26 mouse cellular contexts compared by ENCODE assay signal in the genomic region with DNA sequence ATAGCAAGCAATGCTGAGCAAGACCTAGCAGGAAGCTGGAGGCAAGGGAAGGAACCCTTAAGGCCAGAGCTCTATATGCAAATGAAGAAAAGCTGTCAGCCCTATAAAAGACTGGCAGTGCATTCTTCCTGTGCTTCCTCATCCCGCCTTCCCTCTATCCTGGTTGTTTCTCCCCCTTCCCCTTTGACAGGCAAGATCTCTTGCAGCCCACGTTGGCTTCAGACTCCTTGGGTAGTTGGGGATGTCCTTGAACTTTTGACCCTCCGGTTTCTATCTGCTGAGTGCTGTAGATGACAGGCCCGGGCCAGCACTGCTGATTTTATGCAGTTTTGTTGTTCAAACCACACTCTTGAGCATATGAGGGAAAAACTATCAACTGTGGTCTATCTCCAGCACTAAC.
DNase-seq lines count a peak whose midpoint lies in the region; ATAC-seq and TF ChIP-seq lines count a peak whose summit lies in the region.
"Had no signal": no experiment of that assay in that cellular context is flagged by ENCODE, and none has a peak within 500 bp of the region (broad histone marks: within the 10 kb centered on the region; RNA-seq: fewer than 3 reads in every experiment).

No protein-coding gene starts in this region.

- no peaks in the 10 kb centered on the region for H3K36me3 ChIP-seq in hindbrain, embryonic 11.5 days (ENCODE audit: control insufficient read depth, insufficient read depth, low read length)
- H3K36me3 ChIP-seq in hindbrain, embryonic 12.5 days, result no peaks in the 10 kb centered on the region
- no peaks in the 10 kb centered on the region for H3K36me3 ChIP-seq in ES-E14 (ENCODE audit: control insufficient read depth, insufficient read depth, low read length, poor library complexity, severe bottlenecking)
- no peaks in the 10 kb centered on the region for H3K36me3 ChIP-seq in intestine, embryonic 16.5 days (ENCODE audit: control insufficient read depth, insufficient read depth, low read length)
- H3K36me3 ChIP-seq: forebrain, embryonic 10.5 days; hindbrain, embryonic 10.5 days; hindbrain, embryonic 15.5 days; kidney, embryonic 15.5 days had no signal

- H3K4me3 ChIP-seq in hindbrain, embryonic 11.5 days (ENCODE audit: low read depth, low read length), result no peak overlapping the region
- no peak overlapping the region for H3K4me3 ChIP-seq in hindbrain, embryonic 12.5 days
- no peak overlapping the region for H3K4me3 ChIP-seq in ES-E14 (ENCODE audit: insufficient read depth in 1 of 2, low read depth in 1 of 2, low read length in 2 of 2, poor library complexity in 1 of 2, severe bottlenecking in 1 of 2)
- H3K4me3 ChIP-seq in intestine, embryonic 16.5 days (ENCODE audit: low read length), result no peak overlapping the region
- H3K4me3 ChIP-seq: forebrain, embryonic 10.5 days; forebrain, embryonic 13.5 days; gastrocnemius, adult 2 months; hindbrain, embryonic 10.5 days; hindbrain, embryonic 15.5 days; kidney, embryonic 15.5 days had no signal

- H3K4me1 ChIP-seq in hindbrain, embryonic 11.5 days (replicated peaks; ENCODE audit: control insufficient read depth, insufficient read depth, low read length), result no peaks in the 10 kb centered on the region
- H3K4me1 ChIP-seq in hindbrain, embryonic 12.5 days, result no peaks in the 10 kb centered on the region
- H3K4me1 ChIP-seq in ES-E14 (ENCODE audit: control insufficient read depth in 2 of 2, insufficient read depth in 2 of 2, low read length in 2 of 2, poor library complexity in 1 of 2), result peaks cover 12 to 25% of the 10 kb centered on the region in 2 experiments; a peak in 3 of 4 replicates
- peaks cover 24% of the 10 kb centered on the region for H3K4me1 ChIP-seq in intestine, embryonic 16.5 days (ENCODE audit: control insufficient read depth, insufficient read depth, low read length)
- H3K4me1 ChIP-seq: hindbrain, embryonic 15.5 days had no signal

- H3K27me3 ChIP-seq in hindbrain, embryonic 11.5 days (ENCODE audit: control insufficient read depth, insufficient read depth, low read length), result no peaks in the 10 kb centered on the region
- H3K27me3 ChIP-seq in hindbrain, embryonic 12.5 days, result no peaks in the 10 kb centered on the region
- H3K27me3 ChIP-seq in intestine, embryonic 16.5 days (replicated peaks; ENCODE audit: control insufficient read depth, insufficient read depth, low read length), result no peaks in the 10 kb centered on the region
- H3K27me3 ChIP-seq: CH12.LX; forebrain, embryonic 13.5 days; hindbrain, embryonic 15.5 days; kidney, embryonic 15.5 days had no signal

- H3K27ac ChIP-seq in hindbrain, embryonic 11.5 days (ENCODE audit: low read depth, low read length), result no peak overlapping the region
- no peak overlapping the region for H3K27ac ChIP-seq in hindbrain, embryonic 12.5 days
- peak overlapping the region; percentile 72; the same call in 1 of the 2 replicates for H3K27ac ChIP-seq in ES-E14 (ENCODE audit: insufficient read depth, low read depth, low read length, poor library complexity, severe bottlenecking)
- no peak overlapping the region for H3K27ac ChIP-seq in intestine, embryonic 16.5 days (ENCODE audit: low read length)
- H3K27ac ChIP-seq: forebrain, embryonic 10.5 days; forebrain, embryonic 13.5 days; gastrocnemius, adult 2 months; hindbrain, embryonic 10.5 days; hindbrain, embryonic 15.5 days; kidney, embryonic 15.5 days had no signal

- no peaks in the 10 kb centered on the region for H3K9me3 ChIP-seq in hindbrain, embryonic 11.5 days (ENCODE audit: control insufficient read depth, low read length)
- no peaks in the 10 kb centered on the region for H3K9me3 ChIP-seq in hindbrain, embryonic 12.5 days (replicated peaks)
- H3K9me3 ChIP-seq in ES-E14 (ENCODE audit: control insufficient read depth, insufficient read depth, low read depth, low read length), result no peaks in the 10 kb centered on the region
- no peaks in the 10 kb centered on the region for H3K9me3 ChIP-seq in intestine, embryonic 16.5 days (ENCODE audit: control insufficient read depth, low read length)
- H3K9me3 ChIP-seq: forebrain, embryonic 10.5 days; forebrain, embryonic 13.5 days; hindbrain, embryonic 10.5 days; hindbrain, embryonic 15.5 days; kidney, embryonic 15.5 days had no signal

- 0 out of 2 replicates have a peak overlapping the region, but pooled peaks have one; percentile 4 for H3K9ac ChIP-seq in hindbrain, embryonic 11.5 days (ENCODE audit: low read depth, low read length)
- H3K9ac ChIP-seq in hindbrain, embryonic 12.5 days, result no peak overlapping the region
- peak overlapping the region; percentile 26; the same call in 1 of the 2 replicates for H3K9ac ChIP-seq in ES-E14 (ENCODE audit: insufficient read depth, low read depth, low read length, poor library complexity, severe bottlenecking)
- H3K9ac ChIP-seq in intestine, embryonic 16.5 days (ENCODE audit: low read depth, low read length), result no peak overlapping the region
- H3K9ac ChIP-seq: forebrain, embryonic 13.5 days; hindbrain, embryonic 15.5 days; kidney, embryonic 15.5 days had no signal

- WGBS in hindbrain, embryonic 11.5 days, result 72% methylated on average over 4 of the region's 4 CpGs
- 75% methylated on average over 4 of the region's 4 CpGs for WGBS in hindbrain, embryonic 12.5 days
- WGBS in intestine, embryonic 16.5 days, result 45% methylated on average over 4 of the region's 4 CpGs

- no peak for ATAC-seq in hindbrain, embryonic 11.5 days (ENCODE audit: low FRiP score)
- ATAC-seq in hindbrain, embryonic 12.5 days (ENCODE audit: low FRiP score), result no peak
- ATAC-seq in intestine, embryonic 16.5 days, result no peak
- ATAC-seq: forebrain, embryonic 13.5 days; forebrain, embryonic 16.5 days had no signal

- in situ Hi-C loops in ES-E14 (cut with MboI; ENCODE audit: low sequenced_read_pairs in 2 of 2, unreplicated experiment in 2 of 2), result no loop called here

- DNase-seq in heart, adult 11 months, result peak; percentile 54
- no peak for DNase-seq in heart, adult 8-10 months (ENCODE audit: low spot score)
- DNase-seq in hindbrain, embryonic 11.5 days (ENCODE audit: low spot score), result no peak
- DNase-seq in ES-E14 (ENCODE audit: low read depth, low spot score) (peak; percentile 65), adipocyte (ENCODE audit: low spot score) (no peak), liver (no peak)
- DNase-seq: adrenal gland, adult 2 months; adrenal gland, postnatal 14 days; cerebellum, adult 11 months; cerebellum, adult 2 months; cerebellum, adult 9-11 months; cerebellum, postnatal 25 days; embryo, embryonic 11 days; gastrocnemius, adult 2 months; gastrocnemius, postnatal 14 days; kidney, adult 11 months; kidney, adult 8-10 months had no signal

- H3K4me2 ChIP-seq in hindbrain, embryonic 11.5 days (replicated peaks; ENCODE audit: low read depth, low read length), result no peak overlapping the region
- no peak overlapping the region for H3K4me2 ChIP-seq in hindbrain, embryonic 12.5 days (replicated peaks)
- no peak overlapping the region for H3K4me2 ChIP-seq in intestine, embryonic 16.5 days (ENCODE audit: low read depth, low read length)
- H3K4me2 ChIP-seq: forebrain, embryonic 13.5 days; hindbrain, embryonic 15.5 days; kidney, embryonic 15.5 days had no signal

TF ChIP-seq in ES-E14, 5 proteins besides CTCF, POLR2A, EP300 and RAD21:
- TF ChIP-seq ZC3H11A (IDR thresholded peaks at IDR 0.05; ENCODE audit: borderline replicate concordance, low read depth, low read length), result no peak
- no peak for TF ChIP-seq CHD2 (IDR thresholded peaks at IDR 0.05; ENCODE audit: low read depth, low read length)
- no peak for TF ChIP-seq ZNF384 (IDR thresholded peaks at IDR 0.05; ENCODE audit: low read depth, low read length)
- no peak for TF ChIP-seq HCFC1 (IDR thresholded peaks at IDR 0.05; ENCODE audit: borderline replicate concordance, insufficient read depth, low read length)
- TF ChIP-seq MAFK (IDR thresholded peaks at IDR 0.05; ENCODE audit: insufficient read depth, low read depth, low read length), result no peak

Comparison
In these comparisons a context has a peak if more than half of its experiments do, and no peak if none do; other contexts are left out.
1. DNase-seq: peak in heart, adult 11 months (single experiment) and ES-E14 (single experiment); none in heart, adult 8-10 months (single experiment), hindbrain, embryonic 11.5 days (single experiment), adipocyte (single experiment) and liver (single experiment).
2. H3K9ac ChIP-seq: peak in hindbrain, embryonic 11.5 days (single experiment) and ES-E14 (single experiment); none in hindbrain, embryonic 12.5 days (single experiment) and intestine, embryonic 16.5 days (single experiment).